Mouse (Mus musculus): ENCODE measurements around the gene Epha4.

The Epha4 gene

DNA sequence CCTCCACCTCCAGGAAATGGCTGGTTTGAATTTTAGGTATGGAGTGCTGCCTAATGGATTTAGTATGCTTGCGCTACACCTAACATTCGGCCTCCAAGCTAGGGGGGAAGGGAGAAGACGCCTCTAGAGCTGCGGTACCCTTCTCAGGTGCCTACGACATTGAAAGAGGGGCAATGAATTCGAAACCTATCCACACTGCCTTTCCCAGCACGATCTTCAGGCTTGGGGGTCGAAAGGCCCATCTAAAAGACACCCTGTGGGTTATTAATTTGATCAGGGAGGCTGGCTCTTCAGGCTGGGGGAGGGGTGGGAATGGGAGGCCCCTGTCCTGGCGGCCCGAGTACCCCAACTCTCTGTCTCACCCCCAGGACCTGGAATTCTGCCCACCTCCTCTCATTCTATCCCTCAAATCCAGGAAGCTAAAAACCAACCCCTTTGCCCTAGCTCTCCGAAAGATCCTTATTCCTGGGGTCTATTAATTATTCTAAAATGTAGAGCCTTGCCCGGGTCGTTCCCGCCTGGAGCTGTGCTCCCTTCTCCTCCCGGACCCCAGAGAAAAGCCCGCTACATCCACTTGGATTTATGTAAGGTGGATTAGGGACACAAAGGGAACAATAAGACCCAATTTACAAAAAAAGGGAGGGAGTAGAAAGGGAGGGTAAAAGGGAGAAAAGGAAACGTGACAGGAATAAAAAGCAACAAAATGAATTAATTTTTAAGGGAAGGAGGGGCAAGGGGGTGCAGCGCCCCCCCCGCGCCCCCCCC lies 2.3 kb downstream of the Epha4 start:
- no peak for DNase-seq (ENCODE audit: low spot score)

DNA sequence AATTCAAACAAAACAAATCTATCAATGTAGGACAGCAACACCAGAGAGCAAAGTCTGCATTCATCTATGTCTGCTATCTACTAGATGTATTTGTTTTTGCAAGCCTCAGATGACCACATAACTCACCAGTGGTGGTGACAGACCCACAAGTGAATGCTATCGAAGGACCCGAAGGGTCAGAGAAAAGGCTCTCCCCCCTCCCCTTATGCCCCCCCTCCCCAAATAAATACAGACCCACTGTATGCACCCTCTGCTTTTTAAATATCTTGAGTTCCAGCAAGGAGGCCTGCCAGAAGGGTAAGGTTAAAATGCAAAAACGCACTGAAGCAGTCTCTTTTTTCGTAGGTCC lies 2.9 kb downstream of the Epha4 start:
- DNase-seq (ENCODE audit: low spot score): no peak

DNA sequence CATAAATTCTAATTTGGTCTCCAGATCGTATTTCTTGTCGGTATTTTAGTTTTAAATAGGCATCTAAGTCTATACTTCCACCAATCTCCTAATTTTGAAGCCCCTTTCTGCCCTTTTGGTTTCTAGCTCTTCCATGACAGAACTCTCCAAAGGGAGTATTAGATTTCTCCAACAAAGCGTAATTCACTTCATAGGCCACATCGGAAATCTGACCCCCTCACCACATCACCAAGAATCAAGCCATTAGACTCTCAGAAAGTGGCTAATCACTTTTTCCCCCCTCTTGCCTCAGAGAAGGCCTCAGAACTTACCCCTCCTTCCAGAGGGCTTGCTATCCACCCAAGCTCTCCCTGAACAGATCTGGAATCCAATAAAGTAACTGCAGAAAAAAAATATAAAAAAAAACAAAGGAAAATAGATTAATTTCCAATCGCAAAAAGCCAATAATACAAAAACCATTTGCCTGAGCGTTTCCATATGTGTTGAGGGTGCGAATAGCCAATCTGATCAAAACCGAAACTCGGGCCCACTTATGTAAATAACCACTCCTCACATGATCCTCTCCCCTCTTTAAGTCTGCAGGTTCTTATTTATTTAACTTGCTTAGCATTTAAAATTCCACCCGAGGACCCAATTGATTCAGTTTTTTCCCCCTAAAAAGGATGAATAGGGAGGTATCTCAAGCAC lies 3.4 kb downstream of the Epha4 start:
- no peak for DNase-seq (ENCODE audit: low spot score)

DNA sequence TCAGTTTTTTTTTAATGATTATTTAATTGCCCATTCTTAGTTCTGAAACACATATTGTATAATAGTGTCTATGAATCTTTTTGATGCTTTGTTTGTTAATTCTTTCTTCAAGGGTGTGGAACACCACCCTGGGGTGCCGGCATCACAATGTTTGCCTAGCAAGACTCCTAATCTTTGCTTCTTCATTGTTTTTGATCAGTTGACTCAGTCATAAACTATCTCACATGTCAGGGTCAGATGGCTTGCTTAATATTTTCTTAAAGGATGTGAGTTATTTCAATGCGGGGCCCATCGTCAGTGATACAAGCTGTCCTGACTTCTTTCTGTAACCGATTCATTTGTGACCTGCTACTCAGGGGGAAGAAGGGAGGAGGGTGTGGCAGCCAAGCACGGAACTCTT lies 4.3 kb downstream of the Epha4 start:
- DNase-seq (ENCODE audit: low spot score): no peak

DNA sequence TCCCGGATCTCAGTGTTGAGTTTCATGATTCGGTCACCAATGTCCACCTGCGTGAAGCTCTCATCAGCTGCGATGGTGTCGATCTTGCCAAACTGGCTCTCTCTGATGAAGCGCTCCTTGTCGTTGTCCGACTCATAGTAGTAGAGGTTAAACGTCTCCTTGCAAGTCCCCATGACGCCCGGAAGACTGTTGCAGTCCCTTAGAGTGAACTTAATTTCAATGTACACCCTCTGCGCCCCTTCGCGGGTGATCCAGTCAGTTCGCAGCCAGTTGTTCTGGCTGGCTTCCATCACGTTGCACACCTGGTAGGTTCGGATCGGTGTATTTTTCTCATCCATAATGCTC lies 8.1 kb downstream of the Epha4 start:
- no peak for DNase-seq (ENCODE audit: low spot score)

DNA sequence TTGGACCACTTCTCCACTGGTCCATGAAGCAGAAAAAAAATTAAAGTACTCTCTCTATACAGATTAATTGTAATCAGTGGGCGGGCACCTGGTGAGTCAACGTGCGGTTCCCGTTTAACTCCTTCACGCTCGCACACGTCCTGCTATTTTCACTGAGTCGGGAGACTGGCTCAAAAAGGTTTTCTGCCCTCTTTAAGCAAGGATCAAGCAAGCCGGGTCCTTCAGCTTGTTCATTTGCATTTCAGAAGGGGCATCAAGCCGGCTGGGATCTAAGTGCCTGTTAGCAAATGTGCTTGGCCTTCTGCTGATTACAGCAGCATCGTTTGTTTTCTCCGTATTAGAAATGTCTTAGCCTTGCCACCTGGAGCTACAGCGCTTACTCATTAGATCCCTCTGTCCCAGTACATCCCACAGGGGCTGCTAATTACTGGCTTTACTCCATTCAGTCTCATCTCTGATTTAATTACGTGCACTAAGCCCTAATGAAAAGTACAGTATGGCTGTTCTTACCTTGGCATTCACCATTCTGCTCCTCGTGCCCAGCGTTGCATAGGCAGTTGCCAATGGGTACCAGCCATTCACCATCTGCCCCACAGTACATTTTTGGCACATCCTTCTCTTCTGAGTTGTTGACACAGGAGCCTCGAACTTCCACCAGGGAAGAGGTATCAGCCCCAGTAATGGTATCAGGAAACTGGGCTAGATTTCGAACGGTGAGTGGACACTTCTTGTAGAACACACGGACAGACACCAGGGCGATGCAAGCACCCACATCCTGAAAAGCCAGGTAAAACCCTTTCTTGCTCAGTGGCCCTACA lies 8.6 kb downstream of the Epha4 start:
- no peak for DNase-seq (ENCODE audit: low spot score)

DNA sequence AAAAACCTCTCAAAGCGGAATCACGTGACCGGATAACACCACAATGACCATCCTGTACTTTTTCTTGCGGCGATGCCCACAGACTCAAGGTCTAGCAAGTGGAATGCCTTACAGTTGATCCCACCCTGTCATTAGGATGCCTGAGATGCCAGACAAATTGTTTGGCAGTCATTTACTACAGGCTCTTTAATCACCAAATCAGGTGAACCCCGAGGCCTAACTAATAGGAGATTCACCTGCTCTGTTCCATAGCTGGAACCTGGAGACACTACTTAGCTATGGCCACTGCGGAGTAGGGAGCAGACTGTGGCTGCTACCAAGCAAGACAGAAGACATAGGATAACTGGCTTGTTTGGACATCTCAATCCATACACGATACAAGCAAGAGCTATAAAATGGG lies 9.6 kb downstream of the Epha4 start:
- DNase-seq (ENCODE audit: low spot score): no peak

DNA sequence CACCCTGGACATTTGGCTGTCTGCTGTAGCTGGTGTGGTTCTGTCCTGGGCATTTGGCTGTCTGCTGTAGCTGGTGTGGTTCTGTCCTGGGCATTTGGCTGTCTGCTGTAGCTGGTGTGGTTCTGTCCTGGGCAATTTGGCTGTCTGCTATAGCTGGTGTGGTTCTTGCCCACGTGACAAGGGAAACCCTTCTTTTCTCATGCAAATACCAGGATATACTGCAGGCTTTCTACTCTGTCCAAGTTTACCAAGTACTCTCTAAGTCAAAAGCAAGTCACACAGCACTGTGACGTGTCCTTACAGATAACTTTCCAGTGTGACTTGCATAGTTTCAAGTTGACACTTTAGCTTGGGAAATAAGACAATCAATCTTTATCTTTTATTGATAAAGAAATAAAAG lies 10.1 kb downstream of the Epha4 start:
- no peak for DNase-seq (ENCODE audit: low spot score)

DNA sequence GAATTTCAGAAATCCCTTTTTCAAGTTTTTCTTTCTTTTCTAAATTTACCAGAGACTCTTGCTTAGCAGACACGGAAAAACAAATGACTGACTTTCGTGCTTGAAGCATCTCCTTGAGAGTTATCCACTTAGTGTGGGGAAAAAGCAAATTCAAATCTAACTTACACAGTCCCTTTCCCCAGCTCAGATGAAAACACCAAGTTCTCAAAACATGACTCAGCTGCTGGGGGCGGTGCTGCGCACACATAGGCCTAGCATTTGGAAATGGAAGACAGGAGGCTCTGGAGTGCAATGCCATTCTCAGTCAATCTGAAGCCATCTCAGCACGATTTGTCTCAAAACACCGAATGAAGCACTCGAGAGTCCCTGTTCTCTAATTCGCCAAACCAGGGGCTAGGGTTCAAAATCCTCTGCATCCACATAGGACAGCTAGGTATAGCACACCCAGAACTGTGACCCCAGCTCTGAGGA lies 11.1 kb downstream of the Epha4 start:
- no peak for DNase-seq (ENCODE audit: low spot score)

DNA sequence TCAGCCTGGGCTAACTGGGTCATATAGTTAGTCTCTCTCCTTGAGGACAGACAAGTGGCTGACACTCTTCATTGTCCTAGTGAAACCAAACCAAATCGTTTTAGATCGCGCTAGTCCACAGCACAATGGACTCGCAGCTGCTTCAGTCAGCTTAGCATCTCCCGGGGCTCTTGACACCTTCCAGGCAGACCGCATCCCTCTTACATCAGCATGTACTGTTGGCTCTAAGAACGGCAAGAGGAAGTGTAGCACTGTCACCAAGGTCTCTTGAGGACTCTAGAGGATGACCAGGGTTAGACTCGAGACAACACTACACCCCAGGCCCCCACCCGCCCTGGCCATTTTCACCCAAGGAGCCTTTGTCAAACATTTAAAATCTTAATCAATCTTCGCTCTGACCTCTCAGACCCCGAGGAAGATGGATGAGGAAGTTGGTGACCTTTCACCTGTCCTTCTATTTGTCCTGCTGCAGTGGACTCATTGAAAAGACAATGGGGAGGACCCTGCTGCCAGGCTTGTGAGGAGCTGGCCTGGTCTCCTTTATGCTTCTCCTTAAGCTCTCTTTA lies 12.3 kb downstream of the Epha4 start:
- no peak for DNase-seq (ENCODE audit: low spot score)

DNA sequence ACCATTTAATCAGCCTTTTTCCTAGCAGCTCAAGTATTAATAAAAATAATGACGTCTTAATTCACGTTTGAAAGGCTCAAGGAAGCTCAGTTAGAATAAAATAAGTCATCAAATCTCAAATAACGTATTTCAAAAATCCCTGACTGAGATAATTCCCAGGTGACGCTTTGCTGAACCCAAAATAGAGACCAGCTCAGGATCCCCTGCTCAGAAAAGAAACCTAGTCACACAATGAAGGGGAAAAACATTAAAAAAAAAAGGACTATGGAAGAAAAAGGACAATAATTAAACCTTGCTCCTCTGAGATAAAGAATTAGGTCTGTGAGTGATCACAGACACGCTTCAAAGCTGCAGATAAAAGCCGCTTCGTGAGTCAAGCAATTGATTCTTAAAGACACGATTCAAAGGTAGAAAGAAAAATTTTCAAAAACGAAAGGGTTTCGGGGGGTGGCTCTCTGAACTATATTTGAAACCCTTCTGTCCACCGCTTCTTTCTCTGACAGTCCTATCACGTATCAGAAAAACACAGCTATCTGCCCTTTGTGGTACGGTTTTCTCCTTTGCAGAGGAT lies 13.4 kb downstream of the Epha4 start:
- no peak for DNase-seq (ENCODE audit: low spot score)

DNA sequence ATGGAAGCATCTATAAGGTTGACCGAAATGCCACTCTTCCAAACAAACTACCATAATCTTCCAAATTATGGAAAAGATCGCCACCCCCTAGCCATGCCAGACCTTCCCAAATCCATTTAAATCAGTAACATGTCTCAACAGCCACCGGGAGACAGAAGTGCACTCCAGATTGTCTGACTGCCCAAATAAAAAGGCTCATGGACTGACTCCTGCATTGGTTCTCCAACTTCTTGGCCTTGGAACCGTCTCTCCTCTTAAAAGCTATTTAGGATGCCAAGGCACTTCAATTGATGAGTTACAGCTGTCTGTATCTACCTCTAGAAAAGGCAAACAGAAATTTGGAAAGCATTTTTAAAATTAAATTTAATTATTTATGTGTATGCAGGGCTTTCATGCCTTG lies 17.4 kb downstream of the Epha4 start:
- no peak for DNase-seq (ENCODE audit: low spot score)

DNA sequence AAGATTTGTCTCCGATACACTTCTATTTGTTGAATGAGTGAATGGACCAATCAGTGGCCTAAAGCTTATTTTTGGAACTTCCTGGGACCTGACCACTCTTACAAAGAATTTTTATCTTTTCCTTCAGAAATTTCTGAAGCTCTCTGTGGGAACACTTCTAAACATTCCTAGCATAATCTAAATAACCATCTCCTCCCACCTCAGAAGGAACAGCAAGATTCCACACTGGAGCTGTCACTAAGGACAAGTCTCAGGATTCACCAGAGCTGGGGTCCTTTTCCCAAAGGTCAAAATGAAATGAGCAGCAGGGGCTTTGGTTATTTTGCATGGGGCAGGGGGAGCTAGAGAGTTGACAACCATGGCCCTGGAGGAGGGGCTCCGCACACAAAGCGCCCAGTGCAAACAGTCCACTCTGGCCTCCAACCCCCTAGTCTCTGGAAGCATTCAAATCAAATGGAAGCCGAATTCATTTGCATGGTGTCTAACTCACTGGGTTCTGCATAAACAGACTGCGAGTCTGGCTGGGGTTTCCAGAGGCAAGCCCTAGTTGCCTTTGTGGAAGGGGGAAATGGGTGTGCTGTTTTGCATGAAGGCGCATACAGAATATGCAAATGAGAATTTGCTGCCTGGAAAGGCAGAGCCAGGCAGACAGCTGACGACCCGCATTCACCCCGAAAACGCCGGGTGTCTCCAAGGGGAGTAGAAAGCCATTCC lies 18.3 kb downstream of the Epha4 start:
- DNase-seq (ENCODE audit: low spot score): no peak

DNA sequence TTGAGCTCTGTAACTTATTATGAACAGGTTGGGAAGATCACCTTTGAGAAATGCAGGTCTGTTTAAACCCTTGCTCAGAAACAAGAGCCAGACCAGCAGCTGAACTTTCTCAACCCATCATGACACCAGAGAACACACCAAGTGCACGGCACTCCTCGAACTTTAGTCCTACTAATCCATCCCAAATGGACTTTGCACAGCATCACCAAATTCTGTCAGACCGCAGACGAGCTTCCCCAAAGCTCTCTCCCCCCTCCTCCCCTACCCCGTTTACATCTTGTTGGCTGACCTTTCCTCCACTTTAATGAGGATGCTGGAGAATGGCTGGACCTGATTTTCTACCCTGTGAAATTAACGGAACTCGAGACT lies 19.1 kb downstream of the Epha4 start:
- no peak for DNase-seq (ENCODE audit: low spot score)

DNA sequence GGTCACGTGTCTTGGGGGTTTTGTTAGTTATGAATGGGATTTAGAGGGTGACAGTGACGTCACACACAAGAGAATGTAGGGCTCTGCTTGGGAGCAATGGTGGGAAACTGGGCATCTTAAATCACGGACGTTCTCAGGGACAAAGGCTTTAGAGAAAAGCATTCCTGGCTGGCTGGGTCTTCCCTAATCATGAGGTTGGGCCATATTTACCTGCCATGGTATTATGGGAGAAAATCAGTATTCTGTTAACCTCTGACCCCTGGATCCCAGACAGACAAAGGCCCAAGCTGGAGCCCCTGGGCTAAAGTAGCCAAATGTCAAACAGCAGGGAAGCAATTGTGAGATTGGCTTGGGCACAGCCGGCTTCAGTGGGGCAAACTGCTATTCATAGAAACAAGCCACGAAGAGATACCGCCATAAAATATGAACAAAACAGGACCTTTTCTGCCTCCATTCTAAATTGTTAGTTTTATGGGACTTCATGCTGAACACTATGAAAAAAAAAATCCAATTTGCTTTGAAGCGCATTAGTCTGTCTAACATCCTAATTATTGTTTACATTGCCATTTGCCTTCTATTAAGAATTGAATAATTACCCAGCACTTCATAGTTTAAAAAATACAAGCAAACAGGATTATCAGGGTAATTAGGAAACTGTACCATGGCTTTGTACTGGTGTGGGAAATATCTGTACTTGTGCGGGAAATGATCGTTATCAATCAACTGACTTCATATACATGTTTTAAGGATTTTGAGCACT lies 19.7 kb downstream of the Epha4 start:
- no peak for DNase-seq (ENCODE audit: low spot score)

DNA sequence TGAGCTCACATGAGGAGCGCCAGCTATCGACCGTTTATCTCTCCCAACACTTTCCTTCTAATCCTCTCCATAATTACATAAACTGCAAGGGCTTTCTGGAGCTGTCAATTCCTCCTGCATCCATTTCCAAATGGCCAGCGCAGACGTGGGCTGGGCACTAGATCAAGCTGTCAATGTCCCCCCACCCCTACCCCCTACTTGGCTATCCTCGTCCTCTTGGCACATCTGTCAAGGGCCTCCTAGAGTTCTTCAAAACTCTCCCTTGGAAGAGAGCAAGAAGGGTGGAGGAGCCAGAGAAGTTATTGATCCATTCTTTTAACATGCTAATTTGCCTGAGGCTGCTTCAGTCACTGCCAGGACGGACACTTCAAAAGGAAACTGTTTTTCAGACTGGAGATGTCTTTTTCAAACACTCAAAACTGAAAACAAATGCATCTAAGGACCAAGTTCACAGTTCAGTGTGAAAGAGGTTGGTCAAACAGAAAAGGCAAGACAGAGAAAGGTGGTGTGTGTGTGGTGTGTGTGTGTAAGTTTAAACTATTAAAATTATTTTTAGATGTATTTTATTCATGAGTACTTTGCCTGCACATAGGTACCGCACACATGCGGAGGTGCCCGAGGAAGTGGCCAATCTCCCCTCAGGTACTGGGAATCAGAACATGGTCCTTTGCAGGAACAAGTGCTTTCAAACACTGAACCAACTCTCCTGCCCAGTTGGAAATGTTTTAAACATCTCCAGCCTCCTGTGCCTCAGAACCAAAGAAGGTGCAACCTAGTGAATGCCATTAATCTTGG lies 20.9 kb downstream of the Epha4 start:
- DNase-seq (ENCODE audit: low spot score): no peak

DNA sequence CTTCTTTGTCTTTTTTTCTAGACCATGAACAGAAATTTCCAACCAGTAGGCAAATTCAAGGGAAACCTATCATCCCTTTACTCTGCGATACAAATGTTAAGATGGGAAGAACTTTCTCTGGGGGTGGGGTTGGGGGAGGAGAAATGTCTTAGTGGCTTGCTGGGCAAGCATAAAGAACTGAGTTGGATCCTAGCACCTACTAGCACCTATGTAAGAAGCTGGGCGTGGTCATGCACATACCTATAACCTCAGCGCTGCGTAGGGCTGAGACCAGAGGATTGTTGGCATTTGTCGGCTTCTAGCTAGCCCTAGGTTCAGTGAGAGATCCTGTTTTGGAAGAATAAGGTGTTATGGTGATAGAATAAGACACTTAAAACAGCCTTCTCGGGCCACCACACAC lies 24.7 kb downstream of the Epha4 start:
- DNase-seq (ENCODE audit: low spot score): no peak

DNA sequence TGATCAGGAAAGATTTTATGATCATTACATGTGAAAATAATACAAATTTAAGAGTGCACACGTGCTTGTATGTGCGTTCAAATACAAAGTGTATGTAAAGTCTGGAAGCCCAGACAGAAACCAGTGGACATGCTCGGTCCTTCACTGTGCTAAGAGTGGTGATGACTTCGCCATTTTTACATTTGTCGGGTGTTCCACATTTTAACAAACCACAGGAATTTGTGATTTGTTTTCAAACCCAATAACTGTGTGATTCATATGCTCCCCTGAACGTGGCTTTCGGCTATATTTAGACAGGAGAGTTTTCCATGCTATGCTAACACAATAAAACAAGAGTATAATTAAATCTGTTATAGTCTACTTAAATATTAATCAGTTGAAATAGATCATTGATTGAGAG lies 25.5 kb downstream of the Epha4 start:
- DNase-seq (ENCODE audit: low spot score): no peak

DNA sequence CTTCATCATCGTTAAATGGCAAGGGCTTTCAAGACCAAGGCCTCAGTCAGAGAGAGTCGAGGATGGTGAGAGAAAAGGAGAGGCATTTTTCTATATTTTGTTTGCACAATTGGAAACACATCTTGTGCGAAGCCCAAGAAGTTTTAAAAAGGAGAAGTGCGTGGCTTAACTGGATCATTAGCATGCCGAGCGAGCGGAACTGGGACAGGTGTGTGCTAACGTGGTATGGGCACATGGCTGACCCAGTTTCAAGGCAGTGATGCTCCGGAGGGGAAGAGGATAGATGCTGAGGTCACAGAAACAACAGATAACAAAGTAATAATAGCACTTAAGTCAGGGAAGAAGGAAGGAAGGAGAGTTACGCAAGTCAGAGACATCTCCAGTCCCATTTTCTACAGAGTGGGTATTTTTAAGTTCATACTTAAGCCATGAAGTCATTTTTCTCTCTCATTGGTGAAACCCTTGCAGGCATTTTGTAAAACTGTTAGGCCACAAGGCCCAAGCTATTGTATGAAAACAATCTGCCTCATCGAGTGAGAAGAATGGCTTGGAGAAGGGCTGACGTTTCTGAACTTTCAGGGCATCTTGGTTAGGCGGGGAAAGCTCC lies 26.9 kb downstream of the Epha4 start:
- DNase-seq (ENCODE audit: low spot score): no peak

Data from lung, postnatal 25 days (tissue).